Mouse (Mus musculus) embryonic facial prominence, embryonic 11.5 days (tissue): ENCODE results near the gene Gpr179. TPM values are rescaled to one million over a fixed set of nuclear protein-coding genes. Genes with fewer than 3 reads are reported as not detected.

Source experiments
- ATAC-seq: fragments of 200-750 bp; cut with Nextera tagmentation; replicated peaks from 2 replicates; pipeline ENCODE4 v1.8.0; 2017; ENCODE audit warnings: low read depth; ENCODE audit not compliant: insufficient number of reproducible peaks, low FRiP score, low TSS enrichment
- DNase-seq: peaks from one replicate; pipeline ENCODE4 v3.0.0-alpha.2; 2015; ENCODE audit warnings: low spot score
- H3K27ac ChIP-seq: fragments of 300-500 bp; sonication (generic); replicated peaks from 2 replicates; pipeline ENCODE4 v1.5.1; 2014; ENCODE audit warnings: mild to moderate bottlenecking, low read depth, low read length, control low read depth
- H3K27me3 ChIP-seq: fragments of 300-500 bp; sonication (generic); 2 replicates; pipeline ENCODE4 v1.6.1; 2014; ENCODE audit warnings: mild to moderate bottlenecking, low read length, moderate library complexity, mixed read lengths; ENCODE audit not compliant: control insufficient read depth, insufficient read depth
- H3K36me3 ChIP-seq: fragments of 300-500 bp; sonication (generic); replicated peaks from 2 replicates; pipeline ENCODE4 v1.6.1; 2014; ENCODE audit warnings: low read depth, mild to moderate bottlenecking, low read length, moderate library complexity, mixed read lengths; ENCODE audit not compliant: control insufficient read depth, insufficient read depth
- H3K4me1 ChIP-seq: fragments of 300-500 bp; sonication (generic); 2 replicates; pipeline ENCODE4 v1.6.1; 2014; ENCODE audit warnings: low read length, mixed read lengths; ENCODE audit not compliant: control insufficient read depth, insufficient read depth
- H3K4me2 ChIP-seq: fragments of 300-500 bp; sonication (generic); 2 replicates; pipeline ENCODE4 v1.6.1; 2014; ENCODE audit warnings: low read depth, mild to moderate bottlenecking, control low read depth, low read length, moderate library complexity
- H3K4me3 ChIP-seq: fragments of 300-500 bp; sonication (generic); 2 replicates; pipeline ENCODE4 v1.5.1; 2014; ENCODE audit warnings: low read depth, low read length, control low read depth
- H3K9ac ChIP-seq: fragments of 300-500 bp; sonication (generic); replicated peaks from 2 replicates; pipeline ENCODE4 v1.6.1; 2014; ENCODE audit warnings: mild to moderate bottlenecking, control low read depth, low read length
- H3K9me3 ChIP-seq: fragments of 300-500 bp; sonication (generic); replicated peaks from 2 replicates; pipeline ENCODE4 v1.6.1; 2016; ENCODE audit warnings: mild to moderate bottlenecking, low read length, inconsistent platforms, mixed read lengths; ENCODE audit not compliant: control insufficient read depth
- WGBS: fragments of 180-500 bp; shearing (Covaris S2); extraction: QIAGEN DNeasy Blood & Tissue Kit; methylation state at CpG from one replicate; pipeline ENCODE4 v1.1.7; 2014; 5-methylcytosine and 5-hydroxymethylcytosine counted together
- polyA plus RNA-seq: library from polyadenylated mRNA; unstranded; fragments of >200 nt; fragmentation: Nextera tagmentation; extraction: Ambion mirVana; gene quantifications from 2 replicates; pipeline ENCODE4 v1.2.1, GENCODE M21; 2014

Gene Gpr179
- polyA plus RNA-seq, 1 experiment from 2014 or later = 0.01 TPM

DNA sequence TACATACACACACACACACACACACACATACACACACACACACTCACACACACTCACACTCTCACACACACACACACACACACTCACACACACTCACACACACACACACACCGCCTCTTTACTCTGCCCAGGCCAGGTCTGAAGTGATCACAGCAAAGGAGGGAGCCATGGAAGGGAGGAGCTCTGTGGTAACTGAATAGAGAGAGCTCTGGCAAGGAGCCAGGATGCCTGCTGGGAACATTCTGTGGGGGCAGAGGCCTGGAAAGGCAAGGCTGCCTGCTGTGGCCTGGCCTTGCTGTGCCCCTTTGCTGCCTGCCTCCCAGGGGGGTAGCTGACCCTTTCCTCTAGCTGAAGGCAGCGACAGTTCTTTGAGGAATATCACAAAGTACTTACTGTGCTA lies 1.8 kb downstream of the Gpr179 start:
- Histone ChIP-seq H3K4me3 (no peak overlapping the region), H3K9ac (no peak overlapping the region), H3K27ac (no peak overlapping the region), H3K4me1 (no peaks in the 10 kb centered on the region), H3K9me3 (no peaks in the 10 kb centered on the region), H3K27me3 (no peaks in the 10 kb centered on the region), H3K4me2 (no peak overlapping the region), H3K36me3 (no peaks in the 10 kb centered on the region)
- peak; percentile 67 for DNase-seq
- peak; percentile 77; the same call in 1 of the 2 replicates for ATAC-seq
- 16% methylated on average over 2 of the region's 2 CpGs for WGBS

GRCm38 (mm10) chr11:97347291-97347690 lies 4.6 kb downstream of the Gpr179 start:
- WGBS = 85% methylated on average over 9 of the region's 9 CpGs
- ATAC-seq = no peak

GRCm38 (mm10) chr11:97346383-97346782 lies 5.5 kb downstream of the Gpr179 start:
- H3K9me3 ChIP-seq = no peaks in the 10 kb centered on the region
- no peak for ATAC-seq

More at GRCm38 (mm10) chr11:97347291-97347690, 4.6 kb downstream of the Gpr179 start:
- H3K27ac ChIP-seq = no peak overlapping the region
- H3K36me3 ChIP-seq = no peaks in the 10 kb centered on the region
- H3K4me3 ChIP-seq = no peak overlapping the region
- no peak for DNase-seq
- H3K9me3 ChIP-seq = no peaks in the 10 kb centered on the region
- H3K4me1 ChIP-seq = no peaks in the 10 kb centered on the region
- H3K9ac ChIP-seq = no peak overlapping the region
- no peaks in the 10 kb centered on the region for H3K27me3 ChIP-seq
- no peak overlapping the region for H3K4me2 ChIP-seq

GRCm38 (mm10) chr11:97345446-97345845 lies 6.4 kb downstream of the Gpr179 start:
- Histone ChIP-seq H3K4me3 (no peak overlapping the region), H3K4me2 (no peak overlapping the region), H3K27me3 (no peaks in the 10 kb centered on the region), H3K9me3 (no peaks in the 10 kb centered on the region), H3K27ac (no peak overlapping the region), H3K36me3 (no peaks in the 10 kb centered on the region), H3K4me1 (no peaks in the 10 kb centered on the region), H3K9ac (no peak overlapping the region)
- ATAC-seq = no peak
- WGBS = 76% methylated on average over 10 of the region's 10 CpGs
- DNase-seq = no peak

More at GRCm38 (mm10) chr11:97346383-97346782, 5.5 kb downstream of the Gpr179 start:
- Histone ChIP-seq H3K4me2 (no peak overlapping the region), H3K4me3 (no peak overlapping the region), H3K27ac (no peak overlapping the region), H3K9ac (no peak overlapping the region), H3K36me3 (no peaks in the 10 kb centered on the region), H3K27me3 (no peaks in the 10 kb centered on the region), H3K4me1 (no peaks in the 10 kb centered on the region)
- no peak for DNase-seq
- 83% methylated on average over 9 of the region's 9 CpGs for WGBS

DNA sequence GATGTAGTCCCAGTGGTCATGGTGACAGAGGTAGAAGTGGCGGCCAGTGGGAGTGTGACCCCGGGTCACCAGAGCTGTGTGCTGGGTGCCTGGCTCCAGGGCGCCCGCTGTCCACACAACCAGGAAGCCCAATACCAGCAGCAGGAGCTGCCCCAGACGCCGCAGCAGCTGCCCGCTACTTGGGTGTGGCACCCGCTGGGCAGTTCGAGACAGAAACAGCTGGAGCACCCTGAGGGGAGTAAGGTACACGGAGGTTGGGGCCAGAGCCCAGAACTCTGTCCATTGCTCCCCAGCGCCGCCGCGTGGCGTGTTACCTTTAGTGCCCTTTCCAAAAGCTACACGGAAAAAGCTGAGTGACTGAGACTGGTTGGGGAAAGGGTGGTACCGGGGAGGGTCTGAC lies 8.3 kb downstream of the Gpr179 start:
- H3K27ac ChIP-seq = no peak overlapping the region
- 30% methylated on average over 17 of the region's 17 CpGs for whole genome bisulfite sequencing
- no peaks in the 10 kb centered on the region for H3K4me1 ChIP-seq
- no peaks in the 10 kb centered on the region for H3K36me3 ChIP-seq
- H3K4me2 ChIP-seq = no peak overlapping the region
- ATAC-seq (no peak), DNase-seq (peak; percentile 42)
- no peaks in the 10 kb centered on the region for H3K27me3 ChIP-seq
- no peak overlapping the region for H3K9ac ChIP-seq
- H3K9me3 ChIP-seq = no peaks in the 10 kb centered on the region
- no peak overlapping the region for H3K4me3 ChIP-seq

- DNase-seq (no peak), ATAC-seq (no peak)
- Histone ChIP-seq H3K36me3 (no peaks in the 10 kb centered on the region), H3K4me1 (no peaks in the 10 kb centered on the region), H3K9ac (no peak overlapping the region), H3K4me2 (no peak overlapping the region), H3K4me3 (no peak overlapping the region), H3K27ac (no peak overlapping the region), H3K9me3 (no peaks in the 10 kb centered on the region), H3K27me3 (no peaks in the 10 kb centered on the region)
- 44% methylated on average over 8 of the region's 8 CpGs for whole genome bisulfite sequencing
Measured at GRCm38 (mm10) chr11:97343175-97343574, 8.7 kb downstream of the Gpr179 start.

DNA sequence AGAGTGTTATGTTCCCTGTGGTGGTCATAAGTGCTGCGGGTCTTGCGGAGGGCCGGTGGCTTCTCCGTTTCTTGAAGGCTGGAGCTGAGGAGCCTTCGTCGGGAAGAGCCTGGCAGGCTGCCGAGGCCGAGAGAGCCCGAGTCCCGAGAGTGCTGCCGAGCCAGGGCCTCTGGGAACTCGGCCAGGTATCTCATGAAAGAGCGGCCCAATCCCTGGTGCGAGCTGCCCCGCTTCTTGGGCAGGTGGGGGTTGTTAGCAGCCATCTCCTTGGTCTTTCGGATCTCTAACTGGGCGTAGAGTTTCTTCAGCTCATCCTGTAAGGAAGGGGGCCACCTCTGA lies 12.9 kb downstream of the Gpr179 start:
- no peak overlapping the region for H3K27ac ChIP-seq
- no peak overlapping the region for H3K9ac ChIP-seq
- no peak overlapping the region for H3K4me2 ChIP-seq
- H3K36me3 ChIP-seq = no peaks in the 10 kb centered on the region
- no peak for ATAC-seq
- WGBS = 46% methylated on average over 17 of the region's 17 CpGs
- H3K27me3 ChIP-seq = no peaks in the 10 kb centered on the region
- H3K4me1 ChIP-seq = no peaks in the 10 kb centered on the region; the same call in 1 of the 2 replicates
- no peak overlapping the region for H3K4me3 ChIP-seq
- no peaks in the 10 kb centered on the region for H3K9me3 ChIP-seq
- no peak for DNase-seq

DNA sequence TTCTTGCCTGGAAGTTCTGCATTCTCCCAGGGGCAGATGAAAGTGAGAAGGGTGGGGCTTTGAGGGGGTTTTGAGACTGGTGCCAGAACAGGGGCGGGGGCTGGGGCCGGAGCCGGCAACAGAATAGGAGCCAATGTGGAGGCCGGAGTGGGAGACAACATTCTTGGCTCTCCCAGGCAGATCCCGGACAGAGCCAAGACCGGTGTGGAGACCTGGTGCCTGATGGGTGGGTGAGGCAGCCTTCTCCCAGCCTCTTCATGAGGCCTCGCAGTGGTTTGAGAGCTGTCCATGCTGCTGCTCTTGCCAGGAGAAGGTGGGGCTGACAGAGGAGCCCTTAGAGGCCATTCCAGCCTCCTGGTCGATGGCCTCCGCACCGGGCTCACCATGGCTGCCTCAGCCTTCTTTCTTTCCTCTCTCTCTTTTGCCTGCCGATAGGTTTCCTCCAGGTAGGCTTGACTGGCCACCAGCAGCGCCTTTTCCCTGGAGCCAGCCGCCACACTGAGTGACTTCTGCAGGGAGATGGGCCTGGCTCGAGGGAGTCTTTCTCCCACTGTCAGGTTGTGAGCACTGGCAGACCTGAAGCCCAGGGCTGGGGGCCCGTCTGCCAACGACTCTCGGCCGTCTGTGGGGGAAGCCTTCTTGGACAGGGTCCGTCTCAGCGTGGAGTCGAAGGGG lies 13.4 kb downstream of the Gpr179 start:
- H3K27ac ChIP-seq = no peak overlapping the region
- H3K4me2 ChIP-seq = no peak overlapping the region
- no peaks in the 10 kb centered on the region for H3K36me3 ChIP-seq
- H3K4me3 ChIP-seq = no peak overlapping the region
- H3K27me3 ChIP-seq = no peaks in the 10 kb centered on the region
- no peak for ATAC-seq
- 53% methylated on average over 21 of the region's 21 CpGs for WGBS
- H3K9me3 ChIP-seq = no peaks in the 10 kb centered on the region
- no peaks in the 10 kb centered on the region; the same call in 1 of the 2 replicates for H3K4me1 ChIP-seq
- no peak for DNase-seq
- H3K9ac ChIP-seq = no peak overlapping the region
